Mouse (Mus musculus): ENCODE measurements around the gene Rtn1.

DNA sequence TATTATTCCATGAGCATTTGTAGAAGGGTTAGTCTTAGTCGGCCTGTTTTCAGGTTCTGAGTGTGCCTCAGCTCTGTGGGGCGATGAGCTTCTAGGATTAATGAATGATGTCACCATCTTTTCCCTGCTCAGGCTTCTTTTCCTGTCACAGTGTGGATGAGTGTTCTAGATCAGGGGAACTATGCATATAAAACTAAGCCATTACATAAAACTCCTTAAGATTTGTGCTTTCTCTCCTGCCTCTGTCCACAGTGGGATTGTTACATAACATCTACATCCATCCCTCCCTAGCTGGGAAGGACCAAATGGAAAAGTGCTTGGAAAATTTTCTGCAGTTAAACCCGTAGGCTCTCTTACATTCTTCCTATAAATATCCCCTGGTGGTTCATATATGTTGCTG is 208.0 kb downstream of the Rtn1 start:
- no peak for TF ChIP-seq POLR2A (IDR thresholded peaks at IDR 0.05; ENCODE audit: low read depth, low read length)
- no peak for TF ChIP-seq CTCF (IDR thresholded peaks at IDR 0.05; ENCODE audit: extremely low read depth, insufficient read depth, insufficient read length, insufficient replicate concordance)

All from spleen, adult 2 months (tissue).